Mouse (Mus musculus) thymus, adult 2 months (tissue): ENCODE data around the gene Slc24a4.

Experiments
- CTCF ChIP-seq: fragments of 200-500 bp; IDR thresholded peaks from 2 replicates; pipeline ENCODE4 v1.5.1; 2012; ENCODE audit warnings: mild to moderate bottlenecking, control low read depth, low read length, moderate library complexity, borderline replicate concordance; ENCODE audit not compliant: control insufficient read depth, poor library complexity, insufficient read depth; ENCODE audit errors: extremely low read depth
- POLR2A ChIP-seq: fragments of 200-500 bp; IDR thresholded peaks from 2 replicates; pipeline ENCODE4 v1.6.1; 2012; ENCODE audit warnings: mild to moderate bottlenecking, low read length, control low read depth, moderate library complexity; ENCODE audit not compliant: control insufficient read depth, poor library complexity, insufficient read depth; ENCODE audit errors: extremely low read depth

- TF ChIP-seq CTCF (no peak), POLR2A (no peak)
These were observed 140.6 kb downstream of the Slc24a4 start for GRCm38 (mm10) chr12:102269144-102269543.
